Mouse (Mus musculus) CH12.LX (cell line): ENCODE measurements around the gene Rfx4. TPM values are rescaled to one million over a fixed set of nuclear protein-coding genes. Genes with fewer than 3 reads are reported as not detected.

ENCODE experiments used
- DNase-seq: peaks from one replicate; pipeline ENCODE4 v3.0.0-alpha.2; 2013; ENCODE audit errors: extremely low read depth
- H3K27ac ChIP-seq: 2 replicates; pipeline ENCODE4 v1.5.1; 2012; ENCODE audit warnings: low read depth, mild to moderate bottlenecking, control low read depth, moderate library complexity; ENCODE audit not compliant: insufficient read depth
- H3K27me3 ChIP-seq: replicated peaks from 2 replicates; pipeline ENCODE3; 2012; ENCODE audit warnings: inconsistent platforms
- H3K36me3 ChIP-seq, 2 experiments: replicated peaks in 1 of 2; 2 replicates each; pipeline versions ENCODE3 to v1.6.1; 2012; ENCODE audit warnings: inconsistent platforms in 1 of 2, low read length in 1 of 2, mild to moderate bottlenecking in 1 of 2, mixed read lengths in 1 of 2, moderate library complexity in 1 of 2; ENCODE audit not compliant: control insufficient read depth in 1 of 2, insufficient read depth in 1 of 2
- H3K4me1 ChIP-seq, 2 experiments: 2 replicates each; pipeline ENCODE4 v1.6.1; 2012; ENCODE audit warnings: inconsistent platforms in 1 of 2, moderate library complexity in 1 of 2; ENCODE audit not compliant: insufficient read depth in 2 of 2, control insufficient read depth in 1 of 2
- H3K4me2 ChIP-seq: 2 replicates; pipeline ENCODE4 v1.6.1; 2012; ENCODE audit warnings: low read depth, mild to moderate bottlenecking, control low read depth; ENCODE audit not compliant: poor library complexity, insufficient read depth, severe bottlenecking
- H3K4me3 ChIP-seq, 3 experiments: fragments of 150-350 bp in 1 of 3; sonication (generic) in 1 of 3; replicated peaks in 1 of 3; 2 replicates each; pipeline versions ENCODE3 to v1.5.1; 2011 to 2012; ENCODE audit warnings: low read depth in 2 of 3, low read length in 2 of 3, mild to moderate bottlenecking in 2 of 3, moderate library complexity in 2 of 3, control low read depth in 1 of 3, improper control_type of control experiment in 1 of 3, inconsistent platforms in 1 of 3, mixed read lengths in 1 of 3; ENCODE audit not compliant: poor library complexity in 1 of 3
- H3K79me2 ChIP-seq: replicated peaks from 2 replicates; pipeline ENCODE4 v1.6.1; 2012; ENCODE audit warnings: mild to moderate bottlenecking, moderate library complexity; ENCODE audit not compliant: control insufficient read depth, poor library complexity, insufficient read depth, severe bottlenecking; ENCODE audit errors: extremely low read depth
- H3K9ac ChIP-seq: 2 replicates; pipeline ENCODE4 v1.6.1; 2012; ENCODE audit warnings: low read depth, mild to moderate bottlenecking, control low read depth, moderate library complexity; ENCODE audit not compliant: insufficient read depth
- H3K9me3 ChIP-seq: replicated peaks from 2 replicates; pipeline ENCODE3; 2012; ENCODE audit warnings: low read length, inconsistent platforms, mixed read lengths
- BHLHE40 ChIP-seq: IDR thresholded peaks from 2 replicates; pipeline ENCODE4 v1.6.1; 2011; ENCODE audit warnings: mild to moderate bottlenecking, low read depth, low read length, improper control_type of control experiment
- EP300 ChIP-seq: IDR thresholded peaks from 2 replicates; pipeline ENCODE4 v1.6.1; 2011; ENCODE audit warnings: low read length, improper control_type of control experiment
- HCFC1 ChIP-seq: IDR thresholded peaks from 2 replicates; pipeline ENCODE4 v1.6.1; 2012; ENCODE audit warnings: low read depth, mild to moderate bottlenecking, inconsistent platforms, low read length, improper control_type of control experiment
- JUN ChIP-seq: IDR thresholded peaks from 2 replicates; pipeline ENCODE4 v1.6.1; 2011; ENCODE audit warnings: low read depth, mild to moderate bottlenecking, low read length, improper control_type of control experiment, moderate library complexity; ENCODE audit not compliant: insufficient read depth
- MAFK ChIP-seq: IDR thresholded peaks from 2 replicates; pipeline ENCODE4 v1.6.1; 2011; ENCODE audit warnings: low read length, improper control_type of control experiment; ENCODE audit not compliant: insufficient replicate concordance
- MAZ ChIP-seq: IDR thresholded peaks from 2 replicates; pipeline ENCODE4 v1.6.1; 2012; ENCODE audit warnings: low read depth, mild to moderate bottlenecking, inconsistent platforms, low read length, improper control_type of control experiment, moderate library complexity
- POLR2AphosphoS2 ChIP-seq: IDR thresholded peaks from 2 replicates; pipeline ENCODE4 v1.6.1; 2011; ENCODE audit warnings: low read depth, low read length, improper control_type of control experiment
- RAD21 ChIP-seq: IDR thresholded peaks from 2 replicates; pipeline ENCODE4 v1.6.1; 2011; ENCODE audit warnings: low read depth, mild to moderate bottlenecking, low read length, improper control_type of control experiment, moderate library complexity
- USF1 ChIP-seq: IDR thresholded peaks from 2 replicates; pipeline ENCODE4 v1.6.1; 2014; ENCODE audit warnings: low read depth, mild to moderate bottlenecking, inconsistent platforms, low read length, improper control_type of control experiment
- USF2 ChIP-seq: conservative IDR thresholded peaks from 2 replicates; pipeline ENCODE4 v1.6.1; 2011; ENCODE audit warnings: low read depth, low read length, improper control_type of control experiment
- ZC3H11A ChIP-seq: IDR thresholded peaks from 2 replicates; pipeline ENCODE4 v1.6.1; 2012; ENCODE audit warnings: low read depth, mild to moderate bottlenecking, inconsistent platforms, low read length, improper control_type of control experiment
- ZKSCAN1 ChIP-seq: IDR thresholded peaks from 2 replicates; pipeline ENCODE4 v1.6.1; 2012; ENCODE audit warnings: low read depth, inconsistent platforms, low read length, improper control_type of control experiment, borderline replicate concordance
- ZNF384 ChIP-seq: IDR thresholded peaks from 2 replicates; pipeline ENCODE4 v1.6.1; 2012; ENCODE audit warnings: low read depth, low read length, improper control_type of control experiment, inconsistent platforms
- dilution Hi-C: fragments of 300-500 bp; cut with MboI; formaldehyde crosslinking; loops from 2 replicates; pipeline ENCODE4 v1.14.3; 2020; ENCODE audit warnings: low sequenced_read_pairs; ENCODE audit not compliant: extremely low pct_unique_long_range_greater_than_20kb, extremely low pct_ligation_motif_present
- in situ Hi-C: fragments of 300-500 bp; cut with MboI; formaldehyde crosslinking; loops from 3 replicates; pipeline ENCODE4 v1.14.3; 2019; ENCODE audit warnings: low sequenced_read_pairs, low pct_ligation_motif_present, low pct_unique_long_range_greater_than_20kb, mixed read lengths
- polyA plus RNA-seq: library from polyadenylated mRNA; unstranded; fragments of >175 nt; gene quantifications from 2 replicates; pipeline ENCODE4 v1.2.1, GENCODE M21; 2012; ENCODE audit warnings: low read depth; ENCODE audit not compliant: insufficient read length
- total RNA-seq, 2 experiments: library from RNA; depleted of rRNA; stranded (reverse); fragments of 300-350 nt in 1 of 2; fragments of >200 nt in 1 of 2; gene quantifications; 2 replicates each; pipeline ENCODE4 v1.2.3; 2012 to 2014

Rfx4 gene
- total and polyA plus RNA-seq, 3 experiments, result 0.04 TPM; not detected in 2

DNA sequence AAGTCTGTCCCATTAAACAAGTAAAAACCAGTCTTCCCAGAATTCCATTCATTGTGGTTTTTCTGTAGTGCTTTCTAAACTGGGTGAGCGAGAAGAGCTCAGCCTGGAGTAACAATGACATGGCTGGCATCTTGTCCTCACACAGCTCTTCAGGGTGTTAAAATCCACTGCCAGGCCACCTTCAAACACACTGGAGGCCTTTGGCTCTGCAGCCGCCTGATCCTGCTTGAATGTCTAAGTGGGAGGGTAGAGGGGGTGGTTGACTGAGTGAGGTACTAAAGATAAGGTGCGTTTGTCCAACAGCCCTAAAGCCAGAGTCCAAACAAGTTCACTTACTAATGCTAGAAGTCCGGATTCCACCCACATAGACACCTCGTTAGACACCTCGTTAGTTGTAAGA, 48.6 kb upstream of the Rfx4 start:
- Histone ChIP-seq H3K4me2 (no peak overlapping the region), H3K79me2 (no peaks in the 10 kb centered on the region), H3K27me3 (no peaks in the 10 kb centered on the region), H3K9ac (no peak overlapping the region), H3K36me3 (peaks cover 8 to 73% of the 10 kb centered on the region in 2 experiments), H3K4me1 (no peaks in the 10 kb centered on the region), H3K27ac (no peak overlapping the region), H3K4me3 (no peak overlapping the region), H3K9me3 (no peaks in the 10 kb centered on the region)
- in situ Hi-C loops (no loop called here), dilution Hi-C loops (no loop called here)
- no peak for TF ChIP-seq ZKSCAN1
- no peak for TF ChIP-seq POLR2AphosphoS2
- TF ChIP-seq USF2, result no peak
- no peak for TF ChIP-seq USF1
- TF ChIP-seq EP300, result no peak
- TF ChIP-seq BHLHE40, result no peak
- no peak for TF ChIP-seq ZNF384
- TF ChIP-seq JUN, result no peak
- no peak for TF ChIP-seq ZC3H11A
- TF ChIP-seq MAFK, result no peak
- no peak for DNase-seq

DNA sequence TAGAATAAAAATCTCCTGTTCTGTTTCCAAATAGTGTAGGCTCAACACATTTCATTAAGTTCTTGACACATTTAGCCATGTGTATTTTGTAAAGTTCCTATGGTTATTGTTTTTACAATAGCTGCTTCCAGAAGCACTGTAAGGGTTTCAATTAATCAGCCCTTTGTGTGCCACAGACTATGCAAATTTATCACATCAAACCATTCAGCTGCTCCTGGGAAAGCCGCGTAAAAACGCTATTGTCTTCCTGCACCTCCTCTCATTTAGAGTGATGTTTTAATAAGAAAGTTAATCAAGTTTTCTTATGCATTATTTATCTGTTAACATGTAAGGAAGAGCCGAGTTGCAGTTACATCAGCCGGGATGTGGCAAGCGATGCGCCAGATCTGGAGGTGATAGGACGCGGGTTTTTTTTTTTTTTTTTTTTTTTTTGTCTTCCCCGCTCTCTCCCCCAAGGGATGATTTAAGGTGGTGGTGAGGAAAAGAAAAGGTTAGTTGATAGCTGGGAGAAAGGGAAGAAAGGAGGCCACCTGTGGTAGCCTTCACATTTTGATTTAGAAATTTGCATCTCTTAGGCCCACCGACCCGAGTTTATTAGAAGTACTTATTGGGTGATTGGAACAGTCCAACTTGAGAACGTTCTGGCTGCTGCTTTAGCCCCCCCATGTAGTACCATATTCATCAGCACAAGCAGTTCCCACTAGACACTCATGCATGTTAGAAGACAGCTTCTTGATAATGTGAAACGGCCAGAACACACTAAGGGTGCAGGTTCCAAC, 47.9 kb upstream of the Rfx4 start:
- no peak for DNase-seq
- H3K36me3 ChIP-seq, result peaks cover 4 to 75% of the 10 kb centered on the region in 2 experiments

DNA sequence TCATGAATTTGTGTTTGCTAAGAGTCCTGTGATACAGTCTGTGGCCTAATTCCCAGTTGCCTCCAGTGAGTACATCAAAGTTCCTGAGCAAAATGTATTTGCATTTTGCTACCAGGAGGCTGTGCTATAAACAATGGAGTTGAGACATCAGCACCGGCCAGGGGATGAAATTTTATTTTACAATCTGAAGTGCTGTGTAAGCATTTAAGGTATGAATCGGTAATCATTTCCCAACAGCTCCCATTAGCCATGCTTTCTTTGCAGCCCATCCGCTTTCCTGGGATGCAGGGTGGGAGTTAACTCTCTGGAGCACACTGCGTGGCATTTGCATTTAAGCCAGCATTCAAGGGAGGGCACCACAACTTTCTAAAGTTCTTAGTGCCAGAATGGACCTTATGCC, 45.7 kb upstream of the Rfx4 start:
- peaks cover 16 to 76% of the 10 kb centered on the region in 2 experiments for H3K36me3 ChIP-seq
- DNase-seq, result no peak

More for the DNA sequence above, 47.9 kb upstream of the Rfx4 start:
- H3K27ac ChIP-seq, result no peak overlapping the region
- H3K4me3 ChIP-seq, result no peak overlapping the region
- no peaks in the 10 kb centered on the region for H3K9me3 ChIP-seq
- TF ChIP-seq MAZ, result no peak
- H3K4me1 ChIP-seq, result peaks cover 0 to 6% of the 10 kb centered on the region in 2 experiments; a peak in 2 of 4 replicates
- H3K27me3 ChIP-seq, result no peaks in the 10 kb centered on the region
- dilution Hi-C loops, result no loop called here
- no peak overlapping the region for H3K9ac ChIP-seq
- in situ Hi-C loops, result no loop called here
- no peaks in the 10 kb centered on the region for H3K79me2 ChIP-seq
- no peak overlapping the region for H3K4me2 ChIP-seq

More for the DNA sequence above, 45.7 kb upstream of the Rfx4 start:
- Histone ChIP-seq H3K27ac (no peak overlapping the region), H3K9me3 (no peaks in the 10 kb centered on the region), H3K27me3 (no peaks in the 10 kb centered on the region), H3K9ac (no peak overlapping the region), H3K4me3 (no peak overlapping the region), H3K4me2 (no peak overlapping the region), H3K4me1 (peaks cover 0 to 10% of the 10 kb centered on the region in 2 experiments; a peak in 2 of 4 replicates)
- in situ Hi-C loops (no loop called here), dilution Hi-C loops (no loop called here)
- TF ChIP-seq RAD21 (peak; percentile 2), HCFC1 (no peak)
- TF ChIP-seq, all 38 proteins: peak for 1
- H3K79me2 ChIP-seq, result no peaks in the 10 kb centered on the region
